Mouse (Mus musculus) megakaryocyte, embryonic 14.5 days (primary cell): Measurements from ENCODE around the gene Cxcl3.

Experiments used
- FLI1 ChIP-seq: IDR thresholded peaks from 2 replicates; pipeline ENCODE4 v1.6.1; 2012; ENCODE audit warnings: low read length, inconsistent platforms, mixed read lengths
- GATA1 ChIP-seq: IDR thresholded peaks from 3 replicates; pipeline ENCODE4 v1.6.1; 2012; ENCODE audit warnings: mixed read lengths, low read length, inconsistent platforms, borderline replicate concordance

- no peak for TF ChIP-seq GATA1
- TF ChIP-seq FLI1, result no peak
Observed at GRCm38 (mm10) chr5:90788114-90788513, 2.2 kb downstream of the Cxcl3 start.
